Mouse (Mus musculus) liver, embryonic 13.5 days (tissue): ENCODE data around the gene Krt71. TPM values are rescaled to one million over a fixed set of nuclear protein-coding genes. Genes with fewer than 3 reads are reported as not detected.
A peak's percentile ranks its signal among the peaks of the same experiment; 100 is the strongest.

Experiments
- ATAC-seq: fragments of 200-750 bp; cut with Nextera tagmentation; 2 replicates; pipeline ENCODE4 v1.8.0; 2017; ENCODE audit warnings: low read depth, mild to moderate bottlenecking, moderate number of reproducible peaks, moderate library complexity
- DNase-seq: peaks from one replicate; pipeline ENCODE4 v3.0.0; 2022
- H3K27ac ChIP-seq: fragments of 300-500 bp; sonication (generic); 2 replicates; pipeline ENCODE4 v1.5.1; 2015; ENCODE audit warnings: moderate library complexity, mild to moderate bottlenecking, inconsistent platforms
- H3K27me3 ChIP-seq: fragments of 300-500 bp; sonication (generic); 2 replicates; pipeline ENCODE4 v1.6.1; 2015; ENCODE audit warnings: mild to moderate bottlenecking, inconsistent platforms
- H3K36me3 ChIP-seq: fragments of 300-500 bp; sonication (generic); 2 replicates; pipeline ENCODE4 v1.6.1; 2015; ENCODE audit warnings: mild to moderate bottlenecking, inconsistent platforms
- H3K4me1 ChIP-seq: fragments of 300-500 bp; sonication (generic); replicated peaks from 2 replicates; pipeline ENCODE4 v1.6.1; 2015; ENCODE audit warnings: inconsistent platforms
- H3K4me2 ChIP-seq: fragments of 300-500 bp; sonication (generic); 2 replicates; pipeline ENCODE4 v1.6.1; 2015; ENCODE audit warnings: inconsistent platforms, mild to moderate bottlenecking, moderate library complexity
- H3K4me3 ChIP-seq: fragments of 300-500 bp; sonication (generic); replicated peaks from 2 replicates; pipeline ENCODE4 v1.5.1; 2015; ENCODE audit warnings: mild to moderate bottlenecking, inconsistent platforms
- H3K9ac ChIP-seq: fragments of 300-500 bp; sonication (generic); 2 replicates; pipeline ENCODE4 v1.6.1; 2015; ENCODE audit warnings: mild to moderate bottlenecking, inconsistent platforms
- H3K9me3 ChIP-seq: fragments of 300-500 bp; sonication (generic); replicated peaks from 2 replicates; pipeline ENCODE4 v1.6.1; 2016; ENCODE audit warnings: inconsistent platforms
- WGBS: fragments of 180-500 bp; shearing (Covaris S2); methylation state at CpG from one replicate; pipeline ENCODE4 v1.1.7; 2015; ENCODE audit not compliant: insufficient replicate concordance; 5-methylcytosine and 5-hydroxymethylcytosine counted together
- polyA plus RNA-seq: library from polyadenylated mRNA; unstranded; fragments of >200 nt; fragmentation: Nextera tagmentation; extraction: Ambion mirVana; gene quantifications from 2 replicates; pipeline ENCODE4 v1.2.1, GENCODE M21; 2015

The Krt71 gene
- polyA plus RNA-seq: not detected in 2 replicates

DNA sequence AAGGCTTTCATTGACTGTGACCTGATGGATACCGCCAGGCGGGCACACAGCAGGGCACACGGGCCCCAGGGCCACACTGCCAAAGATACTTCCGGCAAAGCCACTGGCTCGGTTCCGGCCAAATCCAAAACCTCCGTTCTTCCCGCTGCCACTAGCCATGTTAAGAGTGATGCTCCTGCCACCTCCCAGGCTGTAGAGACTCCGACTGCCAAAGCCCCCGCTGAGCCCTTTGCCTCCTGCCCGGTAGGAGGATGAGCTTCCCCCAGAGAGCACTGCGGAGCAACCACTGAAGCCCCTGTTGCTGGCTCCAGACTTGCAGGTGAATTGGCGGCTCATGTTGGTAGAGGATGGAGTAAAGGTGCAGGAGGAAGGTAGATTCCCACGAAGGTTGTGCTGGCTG lies at the start of gene Krt71:
Krt71 (minus strand) TSS at position 399 of the 400 bp plus-strand sequence.
- H3K9me3 ChIP-seq: no peaks in the 10 kb centered on the region
- no peak within 1 kb of the TSS for H3K27ac ChIP-seq
- no peak within 1 kb of the TSS for H3K4me3 ChIP-seq
- no peak within 1 kb of the TSS for H3K4me2 ChIP-seq
- 0 out of 2 replicates have a peak, but pooled peaks cover 6% of the 10 kb centered on the region for H3K27me3 ChIP-seq
- 47% methylated on average over 14 of the region's 14 CpGs for WGBS
- H3K4me1 ChIP-seq: no peaks in the 10 kb centered on the region
- ATAC-seq (no peak), DNase-seq (no peak)
- no peak within 1 kb of the TSS for H3K9ac ChIP-seq
- H3K36me3 ChIP-seq: no peaks in the 10 kb centered on the region

DNA sequence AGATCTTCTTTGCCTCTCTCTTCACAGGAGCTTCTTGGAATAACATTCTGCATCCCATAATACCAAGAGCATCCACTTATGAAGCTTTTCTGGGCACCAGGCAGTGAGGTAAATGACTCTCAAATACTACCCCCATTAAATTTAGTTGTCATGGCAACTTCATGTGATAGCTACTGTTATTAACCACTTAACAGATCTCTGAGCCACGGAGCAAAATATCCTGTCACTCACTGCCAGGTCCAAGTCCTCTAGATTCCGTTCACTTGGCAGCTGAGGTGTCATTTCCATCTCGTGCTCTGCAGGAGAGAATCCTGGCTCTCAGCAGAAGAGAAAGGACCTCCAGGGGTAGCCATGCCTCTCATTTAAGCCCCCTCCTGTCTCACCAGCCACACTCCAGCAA lies 48.0 kb upstream of the Krt71 start:
- no peaks in the 10 kb centered on the region for H3K36me3 ChIP-seq
- 20% methylated on average over 3 of the region's 3 CpGs for WGBS
- H3K4me1 ChIP-seq: no peaks in the 10 kb centered on the region
- H3K9me3 ChIP-seq: no peaks in the 10 kb centered on the region
- no peak overlapping the region for H3K9ac ChIP-seq
- H3K27ac ChIP-seq: no peak overlapping the region
- no peak overlapping the region for H3K4me2 ChIP-seq
- no peak for DNase-seq
- 0 out of 2 replicates have a peak, but pooled peaks cover 6% of the 10 kb centered on the region for H3K27me3 ChIP-seq
- ATAC-seq: no peak
- H3K4me3 ChIP-seq: no peak overlapping the region

DNA sequence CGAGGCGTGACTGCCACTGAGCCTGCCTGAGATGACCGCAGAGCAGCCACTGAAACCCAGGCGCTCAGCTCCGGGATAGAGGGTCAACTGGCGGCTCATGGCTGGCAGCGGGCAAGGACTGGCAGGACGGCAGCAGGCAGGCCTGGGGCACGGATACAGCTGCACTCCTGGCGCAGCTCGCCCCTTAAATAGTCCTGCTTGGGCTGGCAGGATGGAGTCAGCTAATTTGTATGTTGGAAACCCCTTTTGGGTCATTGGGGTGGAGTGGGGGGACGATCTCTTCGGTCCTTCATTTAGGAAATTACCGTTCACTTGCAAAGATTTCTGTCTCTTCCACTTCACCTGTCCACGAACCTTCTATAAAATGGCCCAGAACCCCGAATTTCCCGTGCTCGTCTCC lies 43.5 kb upstream of the Krt71 start, which contains the start of gene Krt72:
Krt72 (minus strand) TSS at position 101 of the 400 bp plus-strand sequence.
- ATAC-seq (no peak), DNase-seq (no peak)
- Histone ChIP-seq H3K4me1 (no peaks in the 10 kb centered on the region; the same call in 1 of the 2 replicates), H3K4me2 (no peak within 1 kb of the TSS), H3K27ac (no peak within 1 kb of the TSS), H3K9ac (no peak within 1 kb of the TSS), H3K27me3 (0 out of 2 replicates have a peak, but pooled peaks cover 6% of the 10 kb centered on the region), H3K4me3 (no peak within 1 kb of the TSS), H3K9me3 (no peaks in the 10 kb centered on the region), H3K36me3 (no peaks in the 10 kb centered on the region)
- 72% methylated on average over 18 of the region's 18 CpGs for WGBS

DNA sequence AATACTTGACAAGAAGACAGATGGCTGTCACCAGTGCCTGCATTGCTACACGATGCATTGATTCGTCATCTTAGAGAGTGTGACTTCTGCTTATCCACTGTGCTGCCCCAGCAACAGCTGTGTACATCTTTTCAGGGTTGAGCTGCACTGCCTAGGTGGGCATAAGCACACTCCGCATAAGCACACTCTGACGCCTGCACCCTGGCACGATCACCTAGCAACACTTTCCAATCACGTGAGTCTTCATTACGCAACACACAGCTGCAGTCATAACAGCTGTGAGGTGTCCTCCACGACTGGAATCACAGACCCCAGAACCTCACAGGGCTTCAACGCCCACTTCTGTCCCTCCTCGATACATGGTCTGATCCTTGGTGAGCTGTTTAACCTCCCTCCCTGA lies 30.5 kb upstream of the Krt71 start:
- DNase-seq (no peak), ATAC-seq (no peak)
- 64% methylated on average over 10 of the region's 10 CpGs for WGBS
- H3K4me3 ChIP-seq: no peak overlapping the region
- H3K27ac ChIP-seq: no peak overlapping the region
- no peaks in the 10 kb centered on the region for H3K4me1 ChIP-seq
- H3K4me2 ChIP-seq: no peak overlapping the region
- H3K9me3 ChIP-seq: no peaks in the 10 kb centered on the region
- H3K9ac ChIP-seq: no peak overlapping the region
- H3K27me3 ChIP-seq: no peaks in the 10 kb centered on the region
- H3K36me3 ChIP-seq: no peaks in the 10 kb centered on the region

DNA sequence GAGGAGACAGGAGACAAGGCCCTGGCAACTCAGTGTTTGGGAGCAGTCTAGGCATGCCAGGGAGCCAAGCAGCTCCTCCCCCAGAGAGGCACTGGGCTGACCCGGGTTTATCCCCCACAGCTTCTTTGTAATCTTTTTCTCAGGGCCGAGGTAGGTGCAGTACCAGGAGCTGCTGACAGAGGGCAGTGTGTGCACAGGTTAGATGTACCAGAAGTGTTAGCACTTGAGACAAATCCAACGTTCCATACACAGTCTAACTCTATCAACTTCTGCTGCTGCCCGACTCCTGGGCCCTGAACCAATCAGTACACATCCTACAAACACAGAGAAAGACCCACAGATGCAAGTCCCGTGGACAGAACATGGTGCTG lies 29.8 kb upstream of the Krt71 start:
- H3K27me3 ChIP-seq: no peaks in the 10 kb centered on the region
- H3K9ac ChIP-seq: no peak overlapping the region
- ATAC-seq: no peak
- no peak overlapping the region for H3K27ac ChIP-seq
- no peaks in the 10 kb centered on the region for H3K36me3 ChIP-seq
- H3K4me3 ChIP-seq: no peak overlapping the region
- peak; percentile 42 for DNase-seq
- no peak overlapping the region for H3K4me2 ChIP-seq
- no peaks in the 10 kb centered on the region for H3K9me3 ChIP-seq
- 2% methylated on average over 5 of the region's 5 CpGs for WGBS
- no peaks in the 10 kb centered on the region for H3K4me1 ChIP-seq

DNA sequence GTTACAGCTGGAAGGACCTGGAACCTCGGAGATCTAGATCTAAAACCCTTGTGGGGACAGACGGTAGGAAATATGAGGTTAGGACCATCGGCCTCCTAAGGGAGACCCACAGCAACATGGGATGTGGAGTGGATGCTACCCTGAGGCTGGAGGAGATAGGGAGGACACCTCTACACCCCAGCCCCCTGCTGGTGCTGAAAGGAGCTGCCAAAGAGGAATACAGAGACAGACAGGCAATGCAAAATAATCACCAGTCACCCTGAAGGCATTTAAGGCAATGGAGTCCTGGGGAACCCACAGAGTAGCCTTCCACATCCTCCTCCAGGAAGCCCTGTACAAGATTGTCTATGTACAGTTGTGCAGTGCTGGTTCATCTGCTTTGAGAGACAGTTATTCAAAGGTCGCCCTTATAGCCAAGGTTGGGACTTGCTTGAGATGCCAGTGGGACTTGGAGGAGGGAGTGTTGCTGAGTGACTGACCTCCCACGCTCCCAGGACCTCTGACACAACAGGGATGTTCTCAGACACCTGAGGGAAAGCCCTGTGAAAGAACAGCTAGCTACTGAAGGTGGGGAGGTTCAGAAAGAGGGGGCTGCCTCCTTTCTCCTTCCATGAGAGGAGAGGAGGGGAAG lies 29.3 kb upstream of the Krt71 start:
- no peak overlapping the region for H3K27ac ChIP-seq
- H3K27me3 ChIP-seq: no peaks in the 10 kb centered on the region
- DNase-seq: no peak
- no peak overlapping the region for H3K4me2 ChIP-seq
- no peaks in the 10 kb centered on the region for H3K4me1 ChIP-seq
- WGBS: 42% methylated on average over 5 of the region's 5 CpGs
- ATAC-seq: no peak
- H3K9ac ChIP-seq: no peak overlapping the region
- no peak overlapping the region for H3K4me3 ChIP-seq
- no peaks in the 10 kb centered on the region for H3K9me3 ChIP-seq
- no peaks in the 10 kb centered on the region for H3K36me3 ChIP-seq

DNA sequence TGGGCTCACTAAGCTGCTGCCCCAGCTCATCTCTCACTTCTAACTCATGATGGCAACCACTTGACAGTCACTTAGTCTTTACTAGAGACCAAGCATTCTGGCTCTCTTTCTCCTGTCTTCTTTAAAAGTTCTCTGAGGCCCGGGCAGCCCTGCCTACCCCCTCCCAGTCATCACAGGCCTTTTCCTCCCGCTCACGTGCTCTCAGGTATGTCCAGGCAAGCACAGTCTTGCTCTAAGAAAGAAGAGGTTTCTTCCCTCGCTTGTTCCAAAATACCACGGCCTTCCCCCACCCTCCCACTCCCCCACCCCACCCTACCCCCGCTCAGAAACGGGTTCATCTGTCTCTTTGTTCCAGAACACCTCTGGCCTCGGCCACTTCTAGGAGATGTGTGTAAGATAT lies 27.3 kb upstream of the Krt71 start:
- WGBS: 33% methylated on average over 8 of the region's 8 CpGs
- Histone ChIP-seq H3K9me3 (no peaks in the 10 kb centered on the region), H3K27me3 (no peaks in the 10 kb centered on the region), H3K4me2 (no peak overlapping the region), H3K4me1 (no peaks in the 10 kb centered on the region), H3K9ac (no peak overlapping the region), H3K4me3 (no peak overlapping the region), H3K36me3 (no peaks in the 10 kb centered on the region), H3K27ac (no peak overlapping the region)
- DNase-seq (no peak), ATAC-seq (no peak)

DNA sequence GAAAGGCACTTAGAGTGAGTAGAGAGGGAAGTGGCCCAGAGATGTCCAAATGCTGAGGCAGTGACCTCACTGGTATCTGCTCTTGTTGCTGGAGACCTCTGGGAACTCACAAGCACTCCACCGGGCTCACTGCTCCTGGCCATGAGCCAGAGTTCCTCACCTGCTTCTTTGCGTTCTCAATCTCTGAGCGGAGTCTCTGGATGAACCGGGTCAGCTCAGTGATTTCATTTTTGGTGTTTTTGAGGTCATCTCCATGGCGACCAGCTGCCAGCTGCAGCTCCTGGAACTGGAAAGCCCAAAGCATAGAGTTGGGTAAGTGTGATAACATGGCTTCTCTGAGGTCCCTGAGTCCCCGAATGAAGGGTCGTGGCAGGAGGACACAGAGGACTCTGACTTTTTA lies 5.1 kb downstream of the Krt71 start:
- Histone ChIP-seq H3K4me3 (no peak overlapping the region), H3K36me3 (no peaks in the 10 kb centered on the region), H3K27ac (no peak overlapping the region), H3K4me1 (no peaks in the 10 kb centered on the region), H3K4me2 (no peak overlapping the region), H3K9me3 (no peaks in the 10 kb centered on the region), H3K9ac (no peak overlapping the region), H3K27me3 (0 out of 2 replicates have a peak, but pooled peaks cover 3% of the 10 kb centered on the region)
- WGBS: 62% methylated on average over 7 of the region's 7 CpGs
- ATAC-seq (no peak), DNase-seq (no peak)

DNA sequence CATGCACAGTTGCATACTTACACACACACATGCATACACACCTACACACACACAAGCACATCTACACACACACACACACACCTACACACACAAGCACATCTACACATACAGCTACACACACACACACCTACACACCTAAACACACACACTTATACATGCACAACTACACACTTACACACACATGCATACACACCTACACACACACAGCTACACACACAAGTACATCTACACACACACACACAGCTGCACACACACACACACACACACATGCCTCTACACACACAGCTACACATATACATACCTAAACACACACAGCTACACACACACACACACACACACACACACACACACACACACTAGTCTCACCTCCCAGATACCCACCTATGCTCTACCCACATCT lies 12.3 kb downstream of the Krt71 start:
- H3K4me2 ChIP-seq: no peak overlapping the region
- H3K36me3 ChIP-seq: no peaks in the 10 kb centered on the region
- no peak overlapping the region for H3K4me3 ChIP-seq
- H3K27me3 ChIP-seq: no peaks in the 10 kb centered on the region
- no peaks in the 10 kb centered on the region for H3K4me1 ChIP-seq
- H3K27ac ChIP-seq: no peak overlapping the region
- no peaks in the 10 kb centered on the region for H3K9me3 ChIP-seq
- ATAC-seq: no peak
- no peak for DNase-seq
- H3K9ac ChIP-seq: no peak overlapping the region

DNA sequence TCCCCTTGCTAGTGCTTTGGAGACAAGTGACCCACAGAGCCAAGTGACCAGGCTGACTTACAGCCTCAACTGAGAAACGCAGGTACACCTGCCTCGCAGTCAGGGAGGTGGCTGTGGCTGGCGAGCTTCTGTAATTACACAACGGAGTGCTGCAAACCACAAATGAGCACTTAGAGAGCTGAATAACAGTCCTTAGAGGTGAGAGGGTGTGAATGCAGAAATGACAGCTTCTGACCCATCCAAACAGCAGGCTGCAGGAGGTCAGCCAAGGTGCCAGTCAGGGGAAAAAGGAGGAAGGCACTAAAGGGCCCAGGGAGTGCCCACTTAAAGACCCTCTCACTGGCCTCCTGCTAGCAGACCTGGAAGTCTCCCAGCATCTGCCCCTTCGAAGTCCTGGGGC lies 18.2 kb downstream of the Krt71 start:
- WGBS: 31% methylated on average over 5 of the region's 5 CpGs
- H3K27me3 ChIP-seq: no peaks in the 10 kb centered on the region
- no peak overlapping the region for H3K4me2 ChIP-seq
- no peak for ATAC-seq
- H3K4me1 ChIP-seq: no peaks in the 10 kb centered on the region
- no peak for DNase-seq
- no peak overlapping the region for H3K4me3 ChIP-seq
- H3K9me3 ChIP-seq: no peaks in the 10 kb centered on the region
- no peaks in the 10 kb centered on the region for H3K36me3 ChIP-seq
- H3K27ac ChIP-seq: no peak overlapping the region
- no peak overlapping the region for H3K9ac ChIP-seq

DNA sequence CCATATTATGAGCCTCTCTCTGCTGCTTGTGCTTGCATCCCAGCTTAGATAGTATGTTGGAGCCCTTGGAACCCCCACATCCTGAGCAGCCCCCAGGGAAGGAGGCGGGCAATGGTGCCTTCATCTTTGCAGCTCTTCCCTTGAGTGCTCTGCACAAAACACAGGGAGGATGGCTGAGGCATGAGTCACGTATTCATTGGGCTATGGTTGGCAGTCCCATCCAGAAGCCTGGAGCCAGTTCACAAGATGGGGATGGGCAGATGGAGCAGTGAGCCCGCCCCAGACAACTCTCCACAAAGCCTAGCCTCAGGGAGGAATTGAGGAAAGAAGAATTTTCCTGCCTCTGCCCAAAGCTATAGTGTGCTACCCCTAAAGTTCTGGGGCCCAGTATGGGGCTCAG lies 27.1 kb downstream of the Krt71 start:
- DNase-seq: no peak
- H3K4me3 ChIP-seq: no peak overlapping the region
- H3K9me3 ChIP-seq: no peaks in the 10 kb centered on the region
- ATAC-seq: no peak
- WGBS: 47% methylated on average over 3 of the region's 3 CpGs
- no peaks in the 10 kb centered on the region for H3K27me3 ChIP-seq
- no peak overlapping the region for H3K27ac ChIP-seq
- no peaks in the 10 kb centered on the region for H3K4me1 ChIP-seq
- no peak overlapping the region for H3K9ac ChIP-seq
- H3K4me2 ChIP-seq: no peak overlapping the region
- H3K36me3 ChIP-seq: no peaks in the 10 kb centered on the region

DNA sequence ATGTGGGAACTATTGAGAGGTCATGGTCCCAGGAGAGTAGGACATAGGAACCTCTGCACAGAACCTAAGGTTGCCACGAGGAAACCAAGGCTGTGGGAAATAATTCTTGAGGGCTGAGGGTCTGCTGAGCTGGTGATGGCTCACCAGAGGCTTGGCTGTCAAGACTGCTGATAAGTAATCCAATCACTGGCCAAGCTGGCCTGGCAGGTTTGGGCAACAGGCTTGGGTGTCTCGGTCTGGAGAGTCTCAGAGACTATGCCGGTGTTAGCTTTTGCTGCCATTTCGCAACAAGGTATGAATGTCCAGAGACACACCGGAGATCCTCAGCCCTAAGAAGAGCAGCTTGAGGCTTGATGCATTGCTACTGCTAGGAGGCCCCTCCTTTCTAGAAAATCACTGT lies 28.6 kb downstream of the Krt71 start:
- Histone ChIP-seq H3K4me3 (no peak overlapping the region), H3K36me3 (no peaks in the 10 kb centered on the region), H3K27ac (no peak overlapping the region), H3K4me1 (no peaks in the 10 kb centered on the region), H3K9me3 (no peaks in the 10 kb centered on the region), H3K9ac (no peak overlapping the region), H3K27me3 (no peaks in the 10 kb centered on the region), H3K4me2 (no peak overlapping the region)
- ATAC-seq: no peak
- DNase-seq: no peak
- WGBS: 62% methylated on average over 5 of the region's 5 CpGs
